Comparison of ENCODE assay signal across 8 mouse cellular contexts in genomic region chr9:31253311-31253734, GRCm38 (mm10). TPM values are rescaled to one million over a fixed set of nuclear protein-coding genes. Genes with fewer than 3 reads are reported as not detected.
DNase-seq lines count a peak whose midpoint lies in the region; ATAC-seq and TF ChIP-seq lines count a peak whose summit lies in the region.

No protein-coding gene starts in this region.

- intact Hi-C loops in left cerebral cortex, postnatal 25 days (cut with DNase I): no loop called here

- no peaks in the 10 kb centered on the region for H3K27me3 ChIP-seq in midbrain, embryonic 10.5 days (ENCODE audit: low read depth, poor library complexity, severe bottlenecking)
- H3K27me3 ChIP-seq in midbrain, embryonic 16.5 days (ENCODE audit: control insufficient read depth, insufficient read depth, low read depth, low read length): no peaks in the 10 kb centered on the region
- H3K27me3 ChIP-seq in intestine, embryonic 14.5 days (replicated peaks; ENCODE audit: control insufficient read depth, insufficient read depth, low read length): no peaks in the 10 kb centered on the region

- no peak overlapping the region for H3K9ac ChIP-seq in midbrain, embryonic 16.5 days (ENCODE audit: low read depth, low read length)
- no peak overlapping the region for H3K9ac ChIP-seq in intestine, embryonic 14.5 days (ENCODE audit: low read length)

- no peak for TF ChIP-seq POLR2A in lung, adult 2 months (IDR thresholded peaks at IDR 0.05; ENCODE audit: borderline replicate concordance, extremely low read depth, low read depth, low read length)

- no peak for ATAC-seq in midbrain, embryonic 16.5 days
- 0 out of 2 replicates have a peak, but pooled peaks have one; percentile 5 for ATAC-seq in erythroid progenitor cell, adult 5-6 weeks (replicated peaks; ENCODE audit: low FRiP score, poor library complexity, severe bottlenecking)
- no peak for ATAC-seq in intestine, embryonic 14.5 days (replicated peaks; ENCODE audit: low FRiP score, low TSS enrichment, low read depth)

- no peaks in the 10 kb centered on the region for H3K9me3 ChIP-seq in midbrain, embryonic 10.5 days (replicated peaks)
- H3K9me3 ChIP-seq in midbrain, embryonic 16.5 days (replicated peaks; ENCODE audit: control insufficient read depth, low read length, poor library complexity, severe bottlenecking): no peaks in the 10 kb centered on the region
- H3K9me3 ChIP-seq in intestine, embryonic 14.5 days (ENCODE audit: control insufficient read depth, low read length): no peaks in the 10 kb centered on the region

- H3K4me1 ChIP-seq in midbrain, embryonic 10.5 days: peaks cover 6% of the 10 kb centered on the region
- no peaks in the 10 kb centered on the region for H3K4me1 ChIP-seq in midbrain, embryonic 16.5 days (ENCODE audit: control insufficient read depth, insufficient read depth, low read length)
- peaks cover 12% of the 10 kb centered on the region for H3K4me1 ChIP-seq in intestine, embryonic 14.5 days (replicated peaks; ENCODE audit: control insufficient read depth, insufficient read depth, low read length)
- H3K4me1 ChIP-seq in lung, adult 2 months (ENCODE audit: control insufficient read depth, insufficient read depth, low read length): peaks cover 8% of the 10 kb centered on the region

- WGBS in midbrain, embryonic 10.5 days: 69% methylated on average over 10 of the region's 10 CpGs
- 56% methylated on average over 10 of the region's 10 CpGs for WGBS in midbrain, embryonic 16.5 days
- WGBS in intestine, embryonic 14.5 days: 44% methylated on average over 10 of the region's 10 CpGs
- WGBS in lung, adult 2 months: 9% methylated on average over 10 of the region's 10 CpGs

- no peak for TF ChIP-seq CTCF in lung, adult 2 months (IDR thresholded peaks at IDR 0.05; ENCODE audit: insufficient read depth, low read length)

- H3K36me3 ChIP-seq in midbrain, embryonic 10.5 days: no peaks in the 10 kb centered on the region
- no peaks in the 10 kb centered on the region for H3K36me3 ChIP-seq in midbrain, embryonic 16.5 days (ENCODE audit: control insufficient read depth, insufficient read depth, low read length)
- H3K36me3 ChIP-seq in intestine, embryonic 14.5 days (ENCODE audit: control insufficient read depth, insufficient read depth, low read length): no peaks in the 10 kb centered on the region

- peak overlapping the region; percentile 39 for H3K27ac ChIP-seq in midbrain, embryonic 10.5 days (replicated peaks)
- no peak overlapping the region for H3K27ac ChIP-seq in midbrain, embryonic 16.5 days (ENCODE audit: low read length)
- peak overlapping the region; percentile 34; the same call in 1 of the 2 replicates for H3K27ac ChIP-seq in intestine, embryonic 14.5 days (ENCODE audit: low read depth)

- H3K4me3 ChIP-seq in midbrain, embryonic 10.5 days: no peak overlapping the region
- H3K4me3 ChIP-seq in midbrain, embryonic 16.5 days (ENCODE audit: low read depth, low read length): no peak overlapping the region
- no peak overlapping the region for H3K4me3 ChIP-seq in intestine, embryonic 14.5 days (ENCODE audit: low read depth, low read length)
- H3K4me3 ChIP-seq in lung, adult 2 months (replicated peaks; ENCODE audit: extremely low read depth, low read depth, low read length): peak overlapping the region; percentile 33

- H3K4me2 ChIP-seq in midbrain, embryonic 16.5 days (ENCODE audit: low read length): no peak overlapping the region
- H3K4me2 ChIP-seq in intestine, embryonic 14.5 days (ENCODE audit: low read length): peak overlapping the region; percentile 28; the same call in 1 of the 2 replicates

- DNase-seq in midbrain, embryonic 10.5 days (ENCODE audit: low spot score): no peak
- DNase-seq in intestine, embryonic 14.5 days (ENCODE audit: low spot score): peak; percentile 54
- peak; percentile 47 for DNase-seq in lung, adult 2 months
- no peak for DNase-seq in left cerebral cortex, postnatal 25 days (ENCODE audit: low spot score in 2 of 2)
- DNase-seq in T-cell, adult 2 months (ENCODE audit: low spot score): no peak
- DNase-seq in thymus, adult 18-20 months: no peak

RNA-seq across cellular contexts. Expression of gene Prdm10, which starts 27.0 kb away (rescaled TPM):
- polyA plus RNA-seq in midbrain, embryonic 10.5 days (2016; fragmentation: Nextera tagmentation; extraction: Ambion mirVana): 7.3 and 8.7 TPM in 2 replicates
- polyA plus RNA-seq in midbrain, embryonic 16.5 days (2015; fragmentation: Nextera tagmentation; extraction: Ambion mirVana): 9.4 and 9.6 TPM in 2 replicates
- 25.6 and 25.9 TPM in 2 replicates for total RNA-seq in erythroid progenitor cell, adult 5-6 weeks (2015; ENCODE audit: low replicate concordance)
- 30.8 and 32.2 TPM in 2 replicates for total RNA-seq in erythroid progenitor cell, adult 5-6 weeks (2017; ENCODE audit: low replicate concordance)
- 6.0 and 6.4 TPM in 2 replicates for polyA plus RNA-seq in intestine, embryonic 14.5 days (2014; fragmentation: Nextera tagmentation; extraction: Ambion mirVana)
- 6.3 and 7.3 TPM in 2 replicates for polyA plus RNA-seq in lung, adult 2 months (2012; rRNA removed)
- 10 to 100 TPM; 21.1 to 21.4 TPM for total RNA-seq in left cerebral cortex, postnatal 25 days (2021)

RNA-seq across cellular contexts. Expression of gene Aplp2, which starts 41.7 kb away (rescaled TPM):
- polyA plus RNA-seq in midbrain, embryonic 10.5 days (2016; fragmentation: Nextera tagmentation; extraction: Ambion mirVana): 226 and 239 TPM in 2 replicates
- 361 and 403 TPM in 2 replicates for polyA plus RNA-seq in midbrain, embryonic 16.5 days (2015; fragmentation: Nextera tagmentation; extraction: Ambion mirVana)
- total RNA-seq in erythroid progenitor cell, adult 5-6 weeks (2015; ENCODE audit: low replicate concordance): 268 and 297 TPM in 2 replicates
- total RNA-seq in erythroid progenitor cell, adult 5-6 weeks (2017; ENCODE audit: low replicate concordance): 307 and 428 TPM in 2 replicates
- 220 and 232 TPM in 2 replicates for polyA plus RNA-seq in intestine, embryonic 14.5 days (2014; fragmentation: Nextera tagmentation; extraction: Ambion mirVana)
- polyA plus RNA-seq in lung, adult 2 months (2012; rRNA removed): 465 and 568 TPM in 2 replicates
- total RNA-seq in left cerebral cortex, postnatal 25 days (2021): 100 to 1,000 TPM; 542 to 572 TPM

Comparison
In these comparisons a context has a peak if more than half of its experiments do, and no peak if none do; other contexts are left out.
1. DNase-seq: peak in intestine, embryonic 14.5 days (single experiment) and lung, adult 2 months (single experiment); none in midbrain, embryonic 10.5 days (single experiment), left cerebral cortex, postnatal 25 days (0 of 2), T-cell, adult 2 months (single experiment) and thymus, adult 18-20 months (0 of 2).